Mouse (Mus musculus) megakaryocyte, adult 5-6 weeks (primary cell): ENCODE data around the gene Gdf1. TPM values are rescaled to one million over a fixed set of nuclear protein-coding genes. Genes with fewer than 3 reads are reported as not detected.

Experiments used
- ATAC-seq: 2 replicates; pipeline ENCODE4 v1.8.0; 2016; ENCODE audit warnings: mild to moderate bottlenecking, inconsistent platforms; ENCODE audit not compliant: poor library complexity, severe bottlenecking
- total RNA-seq, 2 experiments: library from RNA; stranded (forward) in 1 of 2; stranded (reverse) in 1 of 2; fragments of 153-499, 151-499 nt in 1 of 2; fragments of 221-1000, 200-1000 nt in 1 of 2; gene quantifications; 2 replicates each; pipeline versions ENCODE4 v1.2.3 to v1.2.4; 2015 to 2017

Gdf1 gene
- total RNA-seq, 2 experiments from 2014 or later = not detected

- ATAC-seq = no peak
These were observed 471 bp downstream of the Gdf1 start for GRCm38 (mm10) chr8:70329835-70330740.

- ATAC-seq = 0 out of 2 replicates have a peak, but pooled peaks have one; percentile 25
These were observed 1.2 kb downstream of the Gdf1 start for GRCm38 (mm10) chr8:70330741-70331364.

GRCm38 (mm10) chr8:70331526-70331925 lies 1.9 kb downstream of the Gdf1 start:
- ATAC-seq = no peak

GRCm38 (mm10) chr8:70332070-70332877 lies 2.7 kb downstream of the Gdf1 start:
- ATAC-seq = peak; percentile 38; the same call in 1 of the 2 replicates

- no peak for ATAC-seq
These were observed 3.2 kb downstream of the Gdf1 start for GRCm38 (mm10) chr8:70332878-70333202.

- ATAC-seq = no peak
These were observed 9.3 kb downstream of the Gdf1 start for GRCm38 (mm10) chr8:70338931-70339330.

- no peak for ATAC-seq
These were observed 11.0 kb downstream of the Gdf1 start for GRCm38 (mm10) chr8:70340659-70341058.

- ATAC-seq = peak; percentile 54
These were observed 12.4 kb downstream of the Gdf1 start for GRCm38 (mm10) chr8:70342007-70342406.

- ATAC-seq = no peak
These were observed 13.5 kb downstream of the Gdf1 start for GRCm38 (mm10) chr8:70343076-70343475.

GRCm38 (mm10) chr8:70343696-70344095 lies 14.1 kb downstream of the Gdf1 start:
- ATAC-seq = no peak

GRCm38 (mm10) chr8:70344279-70344678 lies 14.7 kb downstream of the Gdf1 start:
- no peak for ATAC-seq

GRCm38 (mm10) chr8:70347443-70347842 lies 17.8 kb downstream of the Gdf1 start:
- ATAC-seq = no peak

GRCm38 (mm10) chr8:70347860-70348420 lies 18.3 kb downstream of the Gdf1 start:
- no peak for ATAC-seq

- no peak for ATAC-seq
These were observed 21.7 kb downstream of the Gdf1 start for GRCm38 (mm10) chr8:70351035-70351999.

GRCm38 (mm10) chr8:70352000-70352384 lies 22.4 kb downstream of the Gdf1 start:
- ATAC-seq = no peak

- ATAC-seq = peak; percentile 13; the same call in 1 of the 2 replicates
These were observed 23.1 kb downstream of the Gdf1 start for GRCm38 (mm10) chr8:70352657-70353151.

- peak; percentile 92 for ATAC-seq
These were observed 23.7 kb downstream of the Gdf1 start, which contains the start of gene Upf1 for GRCm38 (mm10) chr8:70353194-70353817. TSS of gene Upf1 (minus strand) at chr8:70353278.

- peak; percentile 13 for ATAC-seq
These were observed 24.4 kb downstream of the Gdf1 start for GRCm38 (mm10) chr8:70354004-70354403.

- ATAC-seq = no peak
These were observed 26.5 kb downstream of the Gdf1 start for GRCm38 (mm10) chr8:70356111-70356510.
